Mouse (Mus musculus) gastrocnemius, postnatal 25 days (tissue): ENCODE data around the gene Adam11. TPM values are rescaled to one million over a fixed set of nuclear protein-coding genes. Genes with fewer than 3 reads are reported as not detected.

Experiments
- DNase-seq: peaks from one replicate; pipeline ENCODE4 v3.0.0; 2022
- total RNA-seq, 2 experiments: library from RNA; stranded (reverse); gene quantifications; 1 replicate in 1 of 2; 2 replicates in 1 of 2; pipeline ENCODE4 v1.2.3; 2021

Adam11 gene
- total RNA-seq, 2 experiments from 2014 or later, result 0.29 to 0.77 TPM

- no peak for DNase-seq
Observed at GRCm38 (mm10) chr11:102753591-102754324, 7.5 kb upstream of the Adam11 start.

DNA sequence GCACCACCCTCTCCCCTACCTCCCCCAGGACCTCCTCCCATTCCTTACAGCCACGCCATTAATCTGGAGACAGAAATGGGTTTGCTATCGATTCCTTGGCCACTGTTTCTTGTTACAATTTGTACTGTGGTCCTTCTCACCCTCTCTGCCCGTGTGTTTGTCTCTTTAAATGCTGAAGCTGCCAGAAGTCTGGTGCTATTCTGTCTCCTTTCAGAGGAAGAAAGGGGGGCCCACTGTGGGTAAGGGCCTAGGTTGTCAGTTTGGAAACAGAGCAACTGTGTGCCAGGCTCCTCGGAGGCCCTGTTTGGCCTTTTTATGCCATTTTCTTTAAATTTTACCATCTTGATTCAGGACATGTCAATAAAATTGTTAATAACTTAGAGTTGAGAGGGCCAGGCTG, 6.8 kb upstream of the Adam11 start:
- DNase-seq, result no peak

DNA sequence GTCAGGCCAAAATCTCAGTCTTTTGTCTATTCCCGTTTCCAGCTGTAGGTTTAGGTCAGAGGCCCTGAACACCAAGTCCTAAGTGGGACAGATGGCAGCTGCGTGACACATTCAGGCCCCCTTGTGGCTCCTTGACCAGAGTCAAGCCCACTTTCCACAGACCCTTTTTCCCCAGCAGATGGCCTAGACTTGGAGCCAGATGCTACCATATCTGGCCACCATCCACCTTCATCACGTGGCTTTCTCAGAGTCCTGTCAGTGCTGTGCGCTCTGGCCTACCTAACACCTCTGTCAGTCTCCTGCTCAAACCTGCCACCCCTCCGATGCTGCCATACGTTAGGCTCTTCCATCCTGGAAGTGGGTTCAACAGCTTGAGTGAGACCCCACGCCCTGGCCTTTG, 5.8 kb upstream of the Adam11 start:
- no peak for DNase-seq

DNA sequence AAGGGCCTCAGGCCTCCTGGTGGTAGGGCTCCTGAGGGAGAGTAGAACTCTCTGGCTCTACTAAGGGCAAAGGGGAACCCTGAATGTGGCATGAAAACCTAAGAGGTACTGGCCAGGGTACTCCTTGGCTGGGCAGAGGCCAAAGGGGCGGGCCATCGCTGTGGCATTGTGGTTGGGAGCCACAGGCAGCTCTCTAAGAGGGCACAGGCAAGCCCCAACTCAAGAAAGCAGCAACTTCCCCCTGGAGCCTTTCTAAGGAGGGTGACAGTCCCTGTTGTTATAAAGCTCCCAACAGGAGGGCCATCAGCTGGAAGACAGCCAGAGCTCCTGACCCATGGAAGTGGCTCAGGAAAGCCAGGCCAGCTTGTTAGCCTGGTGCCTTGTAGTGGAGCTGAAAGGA, 2.3 kb upstream of the Adam11 start:
- DNase-seq, result no peak

GRCm38 (mm10) chr11:102760805-102761308, 382 bp upstream of the Adam11 start:
- no peak for DNase-seq

DNA sequence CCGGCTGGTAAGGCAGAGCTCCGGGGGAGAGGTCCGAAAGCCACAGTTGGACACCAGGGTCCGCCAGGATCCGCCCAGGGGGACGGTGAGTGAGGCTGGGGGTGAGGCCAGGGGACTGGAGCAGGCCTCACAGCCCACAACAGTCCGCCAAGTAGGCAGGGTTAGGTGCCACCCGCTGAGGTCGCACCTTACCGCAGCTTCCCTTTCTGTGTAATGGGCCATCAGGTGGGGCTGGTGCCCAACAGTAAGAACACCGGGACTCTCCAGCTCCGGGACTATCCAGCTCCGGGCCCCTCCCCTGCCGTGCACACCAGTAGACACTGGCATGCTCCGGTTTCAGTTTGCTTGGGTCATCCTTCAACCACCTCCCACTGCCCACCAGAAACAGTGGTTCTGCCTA, 1.0 kb downstream of the Adam11 start:
- no peak for DNase-seq

DNA sequence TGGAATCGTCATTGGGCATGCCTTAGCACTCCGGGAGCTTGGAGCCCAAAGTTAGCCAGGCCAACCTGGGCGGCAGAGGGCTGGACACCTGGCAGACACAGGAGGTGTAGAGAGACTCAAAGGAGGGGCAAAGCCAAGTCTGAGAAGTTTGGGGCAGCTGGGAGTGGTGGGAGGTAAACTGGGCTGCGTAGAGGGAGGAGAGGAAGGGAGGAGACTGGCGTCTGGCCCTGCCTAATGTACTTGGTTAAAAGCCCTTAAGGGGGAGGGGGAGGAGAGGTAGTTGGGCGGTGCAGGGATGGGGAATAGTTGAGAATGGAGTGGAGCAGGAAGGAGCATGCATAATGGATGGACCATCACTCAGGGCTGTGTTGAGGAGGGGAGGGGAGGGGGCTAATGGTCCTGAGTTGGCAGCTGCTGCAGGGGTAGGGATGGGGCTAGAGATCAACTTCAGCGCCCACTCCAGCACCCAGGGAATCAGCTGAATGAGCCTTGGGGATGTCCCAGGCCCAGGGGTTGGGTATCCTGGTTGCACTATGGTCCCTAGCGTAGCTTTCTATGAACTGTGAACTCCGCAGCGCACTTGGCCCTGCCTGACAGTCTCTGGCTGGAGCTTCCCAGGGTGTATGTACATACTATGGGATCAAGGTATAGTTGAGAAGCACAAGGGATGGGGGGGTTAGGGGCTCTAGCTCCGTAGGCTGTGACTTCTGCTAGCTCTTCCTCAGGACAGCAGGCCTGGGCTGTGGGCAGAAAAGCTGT, 1.9 kb downstream of the Adam11 start:
- no peak for DNase-seq

- no peak for DNase-seq
Observed at GRCm38 (mm10) chr11:102765416-102765815, 4.2 kb downstream of the Adam11 start.

DNA sequence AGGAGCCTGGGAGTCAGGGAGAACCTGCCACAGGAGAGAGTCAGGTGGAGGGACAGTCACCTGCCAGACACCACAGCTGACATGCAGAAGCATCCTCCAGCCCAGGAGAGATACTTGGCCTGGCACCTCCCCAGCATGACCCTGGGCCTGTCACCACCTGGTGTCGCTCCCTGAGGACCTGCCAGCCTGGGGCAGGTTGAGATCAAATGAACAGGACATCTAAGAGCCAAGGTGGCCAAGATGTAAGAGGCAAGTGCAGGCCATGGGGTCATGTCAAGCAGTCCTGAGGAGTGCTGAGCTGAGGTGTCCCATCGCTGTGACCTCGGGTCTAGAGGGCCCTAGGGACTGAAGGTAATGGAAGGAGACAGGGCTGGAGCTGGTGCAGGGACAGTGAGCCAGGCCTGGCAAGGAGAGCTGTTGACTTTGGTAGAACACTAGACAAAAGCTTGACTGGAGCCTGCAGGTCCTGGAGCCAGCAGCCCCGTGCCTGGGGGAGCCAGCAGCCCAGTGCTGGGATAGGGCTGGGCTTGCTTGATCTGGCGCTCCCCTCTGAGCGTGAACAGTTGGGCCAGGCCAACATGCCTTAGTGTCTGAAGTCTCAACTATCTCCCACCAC, 5.9 kb downstream of the Adam11 start:
- DNase-seq, result no peak

- no peak for DNase-seq
Observed at GRCm38 (mm10) chr11:102769141-102769540, 7.9 kb downstream of the Adam11 start.

GRCm38 (mm10) chr11:102769993-102770661, 8.9 kb downstream of the Adam11 start:
- no peak for DNase-seq

DNA sequence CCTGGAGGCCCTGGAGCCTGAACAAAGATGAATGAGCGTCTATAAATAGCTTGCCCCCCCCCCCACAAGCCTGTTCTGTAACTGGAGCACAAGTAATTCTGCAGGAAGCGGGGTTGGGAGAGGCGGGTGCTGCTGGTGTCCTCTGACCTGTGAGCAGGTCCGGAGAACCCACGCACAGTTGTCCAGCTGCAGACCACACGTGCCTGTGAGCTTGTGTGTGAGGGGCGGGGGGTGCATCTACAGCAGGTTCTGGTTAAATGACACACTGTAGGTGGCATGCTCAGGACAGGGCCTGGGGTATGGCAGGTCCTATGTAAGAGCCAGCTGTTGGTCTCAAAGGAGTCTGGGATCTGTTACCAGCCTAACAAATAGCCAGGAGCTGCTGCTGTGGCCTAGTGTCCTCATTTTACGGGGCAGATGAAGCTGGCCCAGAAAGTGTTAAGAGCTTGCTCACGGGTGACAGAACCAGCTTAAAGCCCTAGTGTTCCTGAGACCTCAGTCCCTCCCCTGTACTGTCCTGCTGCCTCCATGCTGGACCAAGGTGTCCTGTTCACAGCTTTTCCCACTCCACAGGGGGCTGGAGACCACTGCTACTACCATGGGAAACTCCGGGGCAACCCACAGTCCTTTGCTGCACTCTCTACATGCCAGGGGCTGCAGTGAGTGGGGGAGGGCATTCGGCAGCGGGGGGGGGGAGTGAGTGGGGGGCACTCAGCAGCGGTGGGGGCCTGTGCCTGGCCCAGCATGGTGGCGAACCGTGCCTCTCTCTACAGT, 9.6 kb downstream of the Adam11 start:
- DNase-seq, result no peak

- DNase-seq, result no peak
Observed at GRCm38 (mm10) chr11:102771916-102772714, 10.9 kb downstream of the Adam11 start.

DNA sequence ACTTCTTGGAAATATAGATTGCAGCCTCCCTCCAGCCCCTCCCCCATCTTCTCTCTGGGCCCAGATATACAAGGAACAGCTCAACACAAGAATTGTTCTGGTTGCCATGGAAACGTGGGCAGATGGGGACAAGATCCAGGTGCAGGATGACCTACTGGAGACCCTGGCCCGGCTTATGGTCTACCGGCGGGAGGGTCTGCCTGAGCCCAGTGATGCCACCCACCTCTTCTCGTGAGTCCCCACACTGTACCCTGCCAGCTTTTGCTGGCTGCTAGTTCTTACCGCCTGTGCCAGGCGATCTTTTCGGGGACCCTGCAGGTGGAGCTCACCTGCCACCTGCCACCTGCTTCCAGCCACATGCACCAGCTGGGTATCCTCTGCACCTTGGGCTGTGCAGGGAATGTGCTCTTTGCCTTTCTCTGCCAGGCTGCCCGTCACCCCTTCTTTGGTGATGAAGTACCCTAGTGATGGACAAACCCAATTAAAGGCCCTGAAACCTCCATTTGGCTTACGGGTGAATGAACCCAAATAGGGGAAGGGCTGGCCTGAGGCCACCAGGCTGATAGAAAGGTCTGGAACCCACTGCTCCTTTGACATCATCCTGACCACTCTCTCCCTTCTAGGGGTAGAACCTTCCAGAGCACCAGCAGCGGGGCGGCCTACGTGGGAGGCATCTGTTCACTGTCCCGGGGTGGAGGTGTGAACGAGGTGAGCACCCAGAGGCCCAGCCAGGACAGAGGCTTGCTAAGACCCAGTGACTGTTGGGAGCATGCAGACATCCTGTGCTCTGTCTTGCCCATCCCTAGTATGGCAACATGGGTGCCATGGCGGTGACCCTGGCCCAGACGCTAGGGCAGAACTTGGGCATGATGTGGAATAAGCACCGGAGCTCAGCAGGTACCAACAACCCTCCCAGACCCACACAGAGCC, 11.8 kb downstream of the Adam11 start:
- no peak for DNase-seq

GRCm38 (mm10) chr11:102773713-102774611, 12.7 kb downstream of the Adam11 start:
- DNase-seq, result peak; percentile 75

DNA sequence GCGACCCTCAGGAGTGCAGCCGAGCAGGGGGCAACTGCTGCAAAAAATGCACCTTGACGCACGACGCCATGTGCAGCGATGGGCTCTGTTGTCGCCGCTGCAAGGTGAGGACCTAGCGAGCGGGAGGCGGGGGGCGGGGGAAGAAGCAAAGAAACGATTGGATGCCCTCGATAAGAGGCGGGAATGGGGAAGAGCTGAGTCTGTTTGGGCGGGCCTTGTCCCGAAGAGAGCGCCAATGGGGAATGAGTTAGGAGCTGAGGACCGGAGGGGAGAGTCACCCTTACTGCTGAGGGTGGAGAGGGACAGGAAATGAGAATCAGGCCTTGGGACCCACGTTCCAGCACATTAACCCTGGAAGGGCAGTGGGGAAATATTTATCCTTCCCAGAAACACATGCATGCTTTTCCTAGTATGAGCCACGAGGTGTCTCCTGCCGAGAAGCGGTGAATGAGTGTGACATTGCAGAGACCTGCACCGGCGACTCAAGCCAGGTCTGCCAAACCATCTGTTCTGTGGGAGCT, 13.4 kb downstream of the Adam11 start:
- DNase-seq, result peak; percentile 86

DNA sequence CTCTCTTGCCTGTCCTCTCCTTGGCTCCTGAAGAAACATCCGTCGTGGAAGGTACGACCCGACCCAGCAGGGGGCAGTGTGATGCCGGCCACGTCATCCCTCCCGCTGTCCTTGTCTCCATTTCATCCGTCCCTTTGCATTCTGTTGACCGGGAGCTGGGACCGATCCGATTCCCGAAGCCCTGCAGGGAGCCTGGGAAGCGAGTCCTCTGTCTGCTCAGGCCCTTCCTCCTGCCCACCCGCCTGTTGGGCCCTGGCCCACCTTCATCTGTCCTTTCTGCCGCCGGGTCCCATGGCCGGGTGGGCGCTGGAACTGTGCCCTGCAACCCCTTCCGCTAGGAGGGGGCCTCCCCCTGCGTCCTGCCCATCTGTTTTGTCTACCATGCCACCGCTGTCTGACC, 16.4 kb downstream of the Adam11 start:
- DNase-seq, result peak; percentile 73

DNA sequence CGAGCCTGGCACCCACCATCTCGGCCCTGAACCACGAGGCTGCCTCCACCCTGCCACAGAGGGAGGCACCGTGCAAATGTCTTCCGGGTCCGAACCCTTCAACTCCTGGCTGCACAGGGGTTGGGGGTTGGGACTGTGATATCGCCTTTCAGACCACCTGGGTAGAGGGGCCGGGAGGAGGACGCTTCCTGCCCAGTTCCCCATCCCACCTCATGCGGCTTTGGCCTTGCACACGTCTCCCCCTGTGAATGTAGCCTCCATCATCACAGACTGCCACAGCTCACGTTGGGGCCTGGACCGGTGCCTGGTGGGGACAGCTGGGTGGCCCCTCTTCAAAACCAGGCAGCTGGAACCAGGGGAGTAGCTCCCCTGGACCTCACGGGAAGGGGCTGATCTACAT, 16.9 kb downstream of the Adam11 start:
- DNase-seq, result no peak
